Mouse (Mus musculus) small intestine, adult 2 months (tissue): ENCODE results near the gene Ablim1.

ENCODE experiments used
- CTCF ChIP-seq: fragments of 200-500 bp; IDR thresholded peaks from 2 replicates; pipeline ENCODE4 v1.5.1; 2012; ENCODE audit warnings: low read depth, mild to moderate bottlenecking, control low read depth, inconsistent platforms, low read length, moderate library complexity, mixed read lengths; ENCODE audit not compliant: insufficient replicate concordance, insufficient read length; ENCODE audit errors: extremely low read depth
- POLR2A ChIP-seq: fragments of 200-500 bp; IDR thresholded peaks from 2 replicates; pipeline ENCODE4 v1.6.1; 2012; ENCODE audit warnings: low read depth, mild to moderate bottlenecking, control low read depth, inconsistent platforms, low read length, moderate library complexity

DNA sequence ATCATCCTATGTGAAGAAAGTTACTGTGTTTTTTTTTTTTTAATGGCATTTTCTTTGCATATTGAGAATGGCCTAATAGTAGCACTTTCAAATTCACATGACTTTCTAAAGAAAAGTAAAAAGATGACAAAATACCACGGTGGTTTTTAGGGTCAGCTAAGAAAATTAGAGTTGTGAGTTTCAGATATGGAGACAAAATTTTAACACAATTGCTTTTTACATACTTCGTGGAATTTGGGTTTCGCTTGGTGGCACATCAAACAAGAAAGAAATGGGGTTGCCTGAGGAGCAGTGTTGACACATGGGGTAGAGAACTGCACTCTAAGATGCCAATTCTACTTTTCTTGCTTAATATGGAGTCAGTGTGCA, 47.2 kb upstream of the Ablim1 start:
- TF ChIP-seq POLR2A (no peak), CTCF (no peak)
